Mouse (Mus musculus): ENCODE data around the gene Aldh1l2. TPM values are rescaled to one million over a fixed set of nuclear protein-coding genes. Genes with fewer than 3 reads are reported as not detected.

Gene Aldh1l2
- polyA plus RNA-seq, 1 experiment from 2014 or later, result 5.2 TPM

Other genes with a start within 250 kb of the Aldh1l2 start
- gene Slc41a2, start 196.3 kb downstream of the Aldh1l2 start, polyA plus RNA-seq (2016; fragmentation: Nextera tagmentation; extraction: Ambion mirVana), result 0.27 and 0.42 TPM in 2 replicates
- gene D10Wsu102e, start 173.9 kb downstream of the Aldh1l2 start, polyA plus RNA-seq (2016; fragmentation: Nextera tagmentation; extraction: Ambion mirVana), result 0.94 and 1.2 TPM in 2 replicates
- gene Washc4, start 9.6 kb upstream of the Aldh1l2 start, polyA plus RNA-seq (2016; fragmentation: Nextera tagmentation; extraction: Ambion mirVana), result 29.7 and 34.1 TPM in 2 replicates
- 29.6 and 35.2 TPM in 2 replicates for gene Appl2, start 114.6 kb upstream of the Aldh1l2 start, polyA plus RNA-seq (2016; fragmentation: Nextera tagmentation; extraction: Ambion mirVana)
- gene 1500009L16Rik, start 188.7 kb upstream of the Aldh1l2 start, polyA plus RNA-seq (2016; fragmentation: Nextera tagmentation; extraction: Ambion mirVana), result 41.6 and 45.4 TPM in 2 replicates

Measured in hindbrain, embryonic 10.5 days (tissue).